Mouse (Mus musculus) lung, embryonic 14.5 days (tissue): ENCODE measurements around the gene Pacrg. TPM values are rescaled to one million over a fixed set of nuclear protein-coding genes. Genes with fewer than 3 reads are reported as not detected.

Source experiments
- ATAC-seq: fragments of 200-750 bp; cut with Nextera tagmentation; 2 replicates; pipeline ENCODE4 v1.8.0; 2017; ENCODE audit warnings: mild to moderate bottlenecking, moderate TSS enrichment, moderate library complexity; ENCODE audit not compliant: insufficient read depth
- DNase-seq: peaks from one replicate; pipeline ENCODE4 v3.0.0-alpha.2; 2015
- H3K27ac ChIP-seq: fragments of 300-500 bp; sonication (generic); 2 replicates; pipeline ENCODE4 v1.5.1; 2014; ENCODE audit warnings: low read depth, mild to moderate bottlenecking, moderate library complexity
- H3K27me3 ChIP-seq: fragments of 300-500 bp; sonication (generic); 2 replicates; pipeline ENCODE4 v1.6.1; 2014; ENCODE audit warnings: low read length, control low read depth; ENCODE audit not compliant: insufficient read depth
- H3K36me3 ChIP-seq: fragments of 300-500 bp; sonication (generic); 2 replicates; pipeline ENCODE4 v1.6.1; 2014; ENCODE audit warnings: control low read depth; ENCODE audit not compliant: insufficient read depth
- H3K4me1 ChIP-seq: fragments of 300-500 bp; sonication (generic); 2 replicates; pipeline ENCODE4 v1.6.1; 2014; ENCODE audit warnings: antibody characterized with exemption, control low read depth; ENCODE audit not compliant: insufficient read depth
- H3K4me2 ChIP-seq: fragments of 300-500 bp; sonication (generic); 2 replicates; pipeline ENCODE4 v1.6.1; 2014; ENCODE audit warnings: mild to moderate bottlenecking
- H3K4me3 ChIP-seq: fragments of 300-500 bp; sonication (generic); 2 replicates; pipeline ENCODE4 v1.5.1; 2014; ENCODE audit warnings: low read depth, low read length
- H3K9ac ChIP-seq: fragments of 300-500 bp; sonication (generic); 2 replicates; pipeline ENCODE4 v1.6.1; 2014
- H3K9me3 ChIP-seq: fragments of 300-500 bp; sonication (generic); 2 replicates; pipeline ENCODE4 v1.6.1; 2016; ENCODE audit warnings: low read depth, low read length, control low read depth
- CTCF ChIP-seq: IDR thresholded peaks from 2 replicates; pipeline ENCODE4 v1.5.1; 2016; ENCODE audit warnings: antibody characterized with exemption, low read depth
- WGBS: fragments of 180-500 bp; shearing (Covaris S2); extraction: QIAGEN DNeasy Blood & Tissue Kit; methylation state at CpG from one replicate; pipeline ENCODE4 v1.1.7; 2014; 5-methylcytosine and 5-hydroxymethylcytosine counted together
- polyA plus RNA-seq: library from polyadenylated mRNA; unstranded; fragments of >200 nt; fragmentation: Nextera tagmentation; extraction: Ambion mirVana; gene quantifications from 2 replicates; pipeline ENCODE4 v1.2.1, GENCODE M21; 2014

The Pacrg gene
- polyA plus RNA-seq, 1 experiment from 2014 or later: 2.2 TPM

DNA sequence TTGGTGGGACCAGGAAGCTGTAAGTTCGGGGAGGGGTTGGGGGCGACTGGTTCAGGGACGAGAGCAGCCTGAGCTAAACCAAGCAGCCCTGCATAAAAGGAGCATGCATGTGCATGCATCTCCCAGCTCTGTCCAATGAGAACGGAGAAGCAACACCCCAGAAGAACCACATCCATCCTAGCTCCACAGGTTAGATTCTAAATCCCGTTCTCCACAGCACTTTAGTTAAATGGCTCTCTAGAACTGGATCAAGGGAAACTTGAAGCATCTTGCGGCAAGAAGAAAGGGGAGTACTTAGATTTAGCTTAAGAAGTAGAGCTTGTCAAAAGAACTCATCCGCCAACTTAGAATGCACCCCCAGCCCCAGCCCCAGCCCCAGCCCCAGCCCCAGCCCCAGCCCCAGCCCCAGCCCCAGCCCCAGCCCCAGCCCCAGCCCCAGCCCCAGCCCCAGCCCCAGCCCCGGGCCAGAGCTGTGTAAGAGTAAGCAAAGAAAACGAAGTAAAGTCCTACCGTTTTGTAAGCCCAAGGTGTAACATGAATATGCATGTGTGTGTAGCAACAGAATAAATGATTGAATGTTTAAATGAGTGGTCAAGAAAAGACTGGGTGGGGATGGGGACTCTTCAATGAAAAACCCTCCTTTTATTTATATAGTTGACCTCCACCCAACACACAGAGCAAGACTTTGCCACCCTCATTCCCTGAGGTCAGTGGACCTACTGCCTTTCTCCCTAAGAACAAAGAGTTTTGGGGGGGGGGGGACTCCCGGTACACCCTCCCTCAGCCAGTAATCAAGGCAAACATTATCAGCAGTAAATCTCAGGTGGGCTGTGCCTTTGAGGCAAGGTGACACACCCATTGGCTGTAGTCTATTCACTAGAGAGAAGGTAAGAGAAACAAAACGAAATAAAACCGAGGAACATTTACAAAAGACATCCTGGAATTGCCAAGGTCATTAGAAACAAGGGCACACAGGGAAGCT is 474.3 kb downstream of the Pacrg start:
- no peak overlapping the region for H3K27ac ChIP-seq
- no peak overlapping the region for H3K9ac ChIP-seq
- H3K4me1 ChIP-seq: peaks cover 6% of the 10 kb centered on the region; the same call in 1 of the 2 replicates
- no peak overlapping the region for H3K4me2 ChIP-seq
- no peak for DNase-seq
- TF ChIP-seq CTCF: no peak
- no peaks in the 10 kb centered on the region for H3K36me3 ChIP-seq
- no peaks in the 10 kb centered on the region for H3K9me3 ChIP-seq
- H3K4me3 ChIP-seq: no peak overlapping the region
- ATAC-seq: no peak
- H3K27me3 ChIP-seq: no peaks in the 10 kb centered on the region
- 64% methylated on average over 13 of the region's 13 CpGs for WGBS

DNA sequence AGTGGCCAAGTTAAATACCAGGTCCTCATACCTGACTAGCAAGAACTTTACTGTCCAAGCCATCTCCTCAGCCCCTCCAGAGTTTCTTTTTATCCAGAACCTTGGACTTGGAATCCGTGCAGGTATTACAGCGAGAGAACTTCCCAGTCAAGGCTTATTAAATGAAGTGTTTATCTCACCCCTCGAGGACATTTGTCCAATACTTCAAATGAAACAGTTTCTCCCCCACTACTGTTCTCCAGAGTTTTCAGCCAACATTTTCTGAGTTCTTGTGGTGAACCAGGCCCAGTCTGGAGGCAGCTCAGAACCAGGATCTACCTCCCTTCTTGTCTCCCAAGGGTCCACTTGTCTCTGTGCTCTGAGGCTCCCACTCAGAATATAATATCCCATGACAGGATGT is 477.0 kb downstream of the Pacrg start:
- no peak for TF ChIP-seq CTCF
- Histone ChIP-seq H3K9me3 (no peaks in the 10 kb centered on the region), H3K27ac (no peak overlapping the region), H3K4me3 (no peak overlapping the region), H3K4me1 (peaks cover 3% of the 10 kb centered on the region; the same call in 1 of the 2 replicates), H3K9ac (no peak overlapping the region), H3K36me3 (no peaks in the 10 kb centered on the region), H3K27me3 (no peaks in the 10 kb centered on the region), H3K4me2 (no peak overlapping the region)
- 52% methylated on average over 3 of the region's 3 CpGs for WGBS
- DNase-seq: no peak
- ATAC-seq: no peak

DNA sequence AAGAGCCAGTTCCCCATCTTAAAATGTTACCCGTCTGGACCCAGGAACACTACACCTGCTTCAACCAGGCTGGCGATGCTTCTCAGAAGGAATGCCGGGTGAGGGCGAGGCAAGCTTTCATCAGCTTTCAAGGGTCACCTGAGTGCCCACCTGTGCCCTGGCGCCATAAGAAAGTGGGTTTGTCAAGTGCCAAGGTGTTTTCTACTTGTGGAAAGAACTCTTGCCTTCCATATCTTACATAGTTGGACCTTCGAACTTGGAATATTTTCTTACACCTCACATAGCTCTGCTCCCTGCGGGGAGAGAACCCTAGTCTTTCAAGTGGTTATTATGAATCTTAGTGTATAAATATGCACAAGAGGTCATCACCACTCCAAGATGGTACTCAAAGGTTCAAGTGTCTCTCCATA is 478.2 kb downstream of the Pacrg start:
- no peak overlapping the region for H3K27ac ChIP-seq
- no peaks in the 10 kb centered on the region for H3K36me3 ChIP-seq
- no peak overlapping the region for H3K9ac ChIP-seq
- H3K4me1 ChIP-seq: peaks cover 3% of the 10 kb centered on the region; the same call in 1 of the 2 replicates
- no peaks in the 10 kb centered on the region for H3K27me3 ChIP-seq
- 70% methylated on average over 7 of the region's 7 CpGs for WGBS
- no peak overlapping the region for H3K4me2 ChIP-seq
- H3K9me3 ChIP-seq: no peaks in the 10 kb centered on the region
- no peak for TF ChIP-seq CTCF
- ATAC-seq (peak; percentile 90), DNase-seq (peak; percentile 77)
- no peak overlapping the region for H3K4me3 ChIP-seq

- no peaks in the 10 kb centered on the region for H3K36me3 ChIP-seq
- H3K27me3 ChIP-seq: no peaks in the 10 kb centered on the region
- H3K4me1 ChIP-seq: peaks cover 3% of the 10 kb centered on the region; the same call in 1 of the 2 replicates
- H3K4me3 ChIP-seq: no peak overlapping the region
- H3K9me3 ChIP-seq: no peaks in the 10 kb centered on the region
- H3K9ac ChIP-seq: no peak overlapping the region
- H3K27ac ChIP-seq: no peak overlapping the region
- no peak for ATAC-seq
- 65% methylated on average over 4 of the region's 4 CpGs for WGBS
- no peak for TF ChIP-seq CTCF
- no peak for DNase-seq
- H3K4me2 ChIP-seq: no peak overlapping the region
Observed at GRCm38 (mm10) chr17:10360738-10361137, 479.4 kb downstream of the Pacrg start.

- Histone ChIP-seq H3K4me1 (peaks cover 3% of the 10 kb centered on the region; the same call in 1 of the 2 replicates), H3K9ac (no peak overlapping the region), H3K4me2 (no peak overlapping the region), H3K4me3 (no peak overlapping the region), H3K36me3 (no peaks in the 10 kb centered on the region), H3K27me3 (no peaks in the 10 kb centered on the region), H3K27ac (no peak overlapping the region), H3K9me3 (no peaks in the 10 kb centered on the region)
- 33% methylated on average over 14 of the region's 14 CpGs for whole genome bisulfite sequencing
- DNase-seq (no peak), ATAC-seq (no peak)
- TF ChIP-seq CTCF: no peak
Observed at GRCm38 (mm10) chr17:10359466-10359865, 480.6 kb downstream of the Pacrg start.

DNA sequence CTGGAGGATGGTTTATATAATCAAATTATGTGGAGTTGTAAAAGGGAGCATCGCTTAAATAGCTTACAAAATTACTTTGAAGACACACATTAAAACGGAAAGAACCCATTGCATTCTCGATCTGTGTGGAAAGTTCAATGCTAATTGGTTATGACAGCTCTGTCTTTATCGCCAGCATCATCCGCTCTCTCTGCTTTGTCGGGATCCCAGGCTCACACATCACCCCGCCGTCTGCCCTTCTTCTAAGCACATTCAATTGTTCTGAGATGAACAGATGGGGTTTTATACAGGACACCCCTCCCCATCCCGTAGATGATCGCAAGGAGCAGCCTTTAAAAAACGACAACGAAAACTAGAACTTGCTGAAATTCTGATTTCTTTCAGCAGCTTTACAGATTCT is 482.8 kb downstream of the Pacrg start:
- DNase-seq (no peak), ATAC-seq (no peak)
- H3K4me3 ChIP-seq: no peak overlapping the region
- no peak for TF ChIP-seq CTCF
- H3K9ac ChIP-seq: no peak overlapping the region
- H3K9me3 ChIP-seq: no peaks in the 10 kb centered on the region
- H3K36me3 ChIP-seq: no peaks in the 10 kb centered on the region
- H3K4me2 ChIP-seq: no peak overlapping the region
- H3K4me1 ChIP-seq: peaks cover 3% of the 10 kb centered on the region; the same call in 1 of the 2 replicates
- H3K27me3 ChIP-seq: no peaks in the 10 kb centered on the region
- no peak overlapping the region for H3K27ac ChIP-seq
- WGBS: 72% methylated on average over 12 of the region's 12 CpGs

- no peak for TF ChIP-seq CTCF
- H3K4me1 ChIP-seq: peaks cover 3% of the 10 kb centered on the region; the same call in 1 of the 2 replicates
Observed at GRCm38 (mm10) chr17:10356294-10356693, 483.8 kb downstream of the Pacrg start.

More at GRCm38 (mm10) chr17:10356294-10356693, 483.8 kb downstream of the Pacrg start:
- Histone ChIP-seq H3K4me3 (no peak overlapping the region), H3K36me3 (no peaks in the 10 kb centered on the region), H3K27ac (no peak overlapping the region), H3K27me3 (no peaks in the 10 kb centered on the region), H3K9me3 (no peaks in the 10 kb centered on the region), H3K9ac (no peak overlapping the region), H3K4me2 (no peak overlapping the region)
- ATAC-seq (no peak), DNase-seq (no peak)
- WGBS: 71% methylated on average over 6 of the region's 6 CpGs
